Mouse (Mus musculus): ENCODE data around the gene Uvrag.

GRCm38 (mm10) chr7:99154648-99155151, 13.8 kb upstream of the Uvrag start:
- TF ChIP-seq CTCF (IDR thresholded peaks at IDR 0.05; ENCODE audit: extremely low read depth, insufficient read depth, insufficient read length, insufficient replicate concordance) (no peak), POLR2A (IDR thresholded peaks at IDR 0.05; ENCODE audit: low read depth, low read length) (no peak)
